Mouse (Mus musculus): ENCODE data around the gene Ube2s.

DNA sequence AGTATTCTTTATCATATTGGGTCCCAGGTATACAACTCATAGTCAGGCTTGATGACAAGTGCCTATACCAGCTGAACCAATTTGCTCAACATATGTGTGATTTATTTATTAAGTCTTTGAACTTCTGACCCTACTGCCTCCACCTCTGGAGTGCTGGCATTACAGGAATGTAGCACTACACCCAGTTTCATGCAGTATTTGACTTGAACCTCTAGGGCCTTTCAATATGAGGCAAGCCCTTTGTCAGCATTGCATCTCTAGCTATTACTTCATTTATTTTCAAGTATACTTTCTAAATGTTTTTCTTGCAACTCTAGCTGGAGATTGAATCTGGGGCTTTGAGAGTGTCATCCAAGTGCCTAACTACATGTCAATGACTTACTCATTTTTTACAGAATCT lies 10.1 kb downstream of the Ube2s start:
- TF ChIP-seq POLR2A (IDR thresholded peaks at IDR 0.05; ENCODE audit: borderline replicate concordance, extremely low read depth, insufficient read depth, insufficient read length, poor library complexity, severe bottlenecking), result no peak
- no peak for TF ChIP-seq CTCF (IDR thresholded peaks at IDR 0.05; ENCODE audit: borderline replicate concordance, extremely low read depth, insufficient read depth, insufficient read length)

Data from brain, embryonic 14.5 days (tissue).